Mouse (Mus musculus) CH12.LX (cell line): ENCODE results near the gene Anapc15.

Experiments
- CHD2 ChIP-seq: IDR thresholded peaks from 2 replicates; pipeline ENCODE4 v1.6.1; 2011; ENCODE audit warnings: low read length, improper control_type of control experiment
- CTCF ChIP-seq, 2 experiments: IDR thresholded peaks in 1 of 2; conservative IDR thresholded peaks in 1 of 2; 2 replicates each; pipeline ENCODE4 v1.5.1; 2011 to 2012; ENCODE audit warnings: low read depth in 2 of 2, low read length in 2 of 2, improper control_type of control experiment in 1 of 2, inconsistent platforms in 1 of 2, mild to moderate bottlenecking in 1 of 2, moderate library complexity in 1 of 2
- E2F4 ChIP-seq: IDR thresholded peaks from 2 replicates; pipeline ENCODE4 v1.6.1; 2011; ENCODE audit warnings: low read depth, low read length, improper control_type of control experiment; ENCODE audit not compliant: insufficient replicate concordance
- HCFC1 ChIP-seq: IDR thresholded peaks from 2 replicates; pipeline ENCODE4 v1.6.1; 2012; ENCODE audit warnings: low read depth, mild to moderate bottlenecking, inconsistent platforms, low read length, improper control_type of control experiment
- KAT2A ChIP-seq: IDR thresholded peaks from 2 replicates; pipeline ENCODE4 v1.6.1; 2012; ENCODE audit warnings: low read length, improper control_type of control experiment, inconsistent platforms; ENCODE audit not compliant: insufficient replicate concordance
- MAZ ChIP-seq: IDR thresholded peaks from 2 replicates; pipeline ENCODE4 v1.6.1; 2012; ENCODE audit warnings: low read depth, mild to moderate bottlenecking, inconsistent platforms, low read length, improper control_type of control experiment, moderate library complexity
- MYC ChIP-seq: IDR thresholded peaks from 2 replicates; pipeline ENCODE4 v1.6.1; 2011; ENCODE audit warnings: low read depth, mild to moderate bottlenecking, improper control_type of control experiment, low read length
- POLR2A ChIP-seq: IDR thresholded peaks from 2 replicates; pipeline ENCODE4 v1.6.1; 2011; ENCODE audit warnings: low read depth, mild to moderate bottlenecking, improper control_type of control experiment, low read length
- ZC3H11A ChIP-seq: IDR thresholded peaks from 2 replicates; pipeline ENCODE4 v1.6.1; 2012; ENCODE audit warnings: low read depth, mild to moderate bottlenecking, inconsistent platforms, low read length, improper control_type of control experiment
- ZMIZ1 ChIP-seq: IDR thresholded peaks from 2 replicates; pipeline ENCODE4 v1.6.1; 2012; ENCODE audit warnings: low read depth, mild to moderate bottlenecking, inconsistent platforms, low read length, improper control_type of control experiment

GRCm38 (mm10) chr7:101906696-101907095, 43.2 kb downstream of the Anapc15 start:
- no peak for TF ChIP-seq CTCF (conservative IDR thresholded peaks at IDR 0.05 in 1 of 2, IDR thresholded peaks at IDR 0.05 in 1 of 2; ENCODE audit: low read depth in 2 of 2, low read length in 2 of 2)
- no peak for TF ChIP-seq MAZ
- no peak for TF ChIP-seq POLR2A
- TF ChIP-seq ZMIZ1 = no peak
- no peak for TF ChIP-seq HCFC1
- no peak for TF ChIP-seq MYC
- TF ChIP-seq CHD2 = no peak
- TF ChIP-seq ZC3H11A = no peak
- no peak for TF ChIP-seq KAT2A
- TF ChIP-seq E2F4 = no peak
